Mouse (Mus musculus): ENCODE measurements at regions not wholly inside any gene's neighbourhood (a gene's known extent, or its start where the extent isn't known, plus 50 kb on each side); places are given as distances from the start of the nearest gene placed in this dataset.

- no peak for TF ChIP-seq MAX (IDR thresholded peaks at IDR 0.05; ENCODE audit: low read depth)
- no peak for TF ChIP-seq POLR2A (IDR thresholded peaks at IDR 0.05; ENCODE audit: insufficient read length, low read depth)
- no peak for TF ChIP-seq E2F4 (IDR thresholded peaks at IDR 0.05; ENCODE audit: insufficient read depth)
- TF ChIP-seq POLR2AphosphoS2 (IDR thresholded peaks at IDR 0.05; ENCODE audit: insufficient read length, low read depth) = no peak
- no peak for TF ChIP-seq TCF3 (IDR thresholded peaks at IDR 0.05; ENCODE audit: insufficient read length, low read depth)
- TF ChIP-seq TCF12 (IDR thresholded peaks at IDR 0.05; ENCODE audit: insufficient read depth, poor library complexity, severe bottlenecking) = no peak
- TF ChIP-seq CEBPB (IDR thresholded peaks at IDR 0.05; ENCODE audit: insufficient read depth, poor library complexity, severe bottlenecking) = no peak
- TF ChIP-seq USF1 (IDR thresholded peaks at IDR 0.05; ENCODE audit: low read depth) = no peak
- TF ChIP-seq MYOG (IDR thresholded peaks at IDR 0.05; ENCODE audit: control insufficient read depth in 1 of 3, insufficient read depth in 1 of 3, insufficient read length in 2 of 3, low read depth in 2 of 3) = no peak
- no peak for TF ChIP-seq REST (IDR thresholded peaks at IDR 0.05; ENCODE audit: insufficient read depth, insufficient read length)
- no peak for TF ChIP-seq MYOD1 (IDR thresholded peaks at IDR 0.05; ENCODE audit: control insufficient read depth in 1 of 3, insufficient read length in 2 of 3, low read depth in 2 of 3)
- no peak for TF ChIP-seq SRF (IDR thresholded peaks at IDR 0.05; ENCODE audit: control insufficient read depth, insufficient read length, low read depth)
These were observed 144.5 kb downstream of the Ttc32 start for GRCm38 (mm10) chr12:9174327-9174726.
